Mouse (Mus musculus) cortical plate, adult 2 months (tissue): ENCODE results near the gene Eif2ak3.

Source experiments
- CTCF ChIP-seq: fragments of 200-500 bp; IDR thresholded peaks from 2 replicates; pipeline ENCODE4 v1.5.1; 2011; ENCODE audit warnings: mild to moderate bottlenecking, control low read depth, low read length; ENCODE audit not compliant: insufficient read depth; ENCODE audit errors: extremely low read depth
- POLR2A ChIP-seq: fragments of 200-500 bp; IDR thresholded peaks from 2 replicates; pipeline ENCODE4 v1.6.1; 2011; ENCODE audit warnings: mild to moderate bottlenecking, low read length, control low read depth; ENCODE audit not compliant: insufficient read depth; ENCODE audit errors: extremely low read depth

DNA sequence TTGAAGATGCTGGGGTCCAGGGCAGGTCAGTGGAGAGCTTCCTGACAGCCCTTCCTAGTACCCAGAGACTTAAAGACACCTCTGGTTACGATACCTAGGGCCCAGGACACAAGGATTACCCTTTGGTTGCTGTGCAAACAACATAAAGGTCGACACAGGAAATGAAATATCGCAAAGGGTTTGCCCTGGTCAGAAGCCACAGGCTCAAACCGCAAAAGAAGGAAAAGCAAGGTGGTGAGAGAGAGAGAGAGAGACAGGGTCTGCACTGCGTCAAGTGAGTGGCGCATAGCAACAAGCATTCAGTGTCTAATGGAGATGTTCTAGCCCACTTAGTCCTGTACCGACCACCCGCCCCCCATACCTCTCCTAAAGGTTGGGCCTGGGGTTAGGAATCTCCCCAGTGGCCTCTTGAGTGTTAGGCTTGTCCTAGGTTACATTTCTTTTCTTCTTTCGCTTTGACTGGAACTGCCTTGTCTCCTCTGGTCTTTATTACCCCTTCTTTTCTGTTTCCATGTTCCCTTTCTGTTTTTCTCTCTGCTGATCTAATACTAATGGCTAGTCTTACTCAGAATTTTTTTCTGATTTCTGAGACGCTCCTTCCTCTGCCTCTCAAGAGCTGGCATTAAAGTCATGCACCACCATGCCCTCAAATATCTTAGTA lies 13.0 kb upstream of the Eif2ak3 start:
- no peak for TF ChIP-seq POLR2A
- TF ChIP-seq CTCF, result no peak
